Mouse (Mus musculus) granulocyte monocyte progenitor cell, adult 5-6 weeks (primary cell): ENCODE measurements around the gene Smarcc1. TPM values are rescaled to one million over a fixed set of nuclear protein-coding genes. Genes with fewer than 3 reads are reported as not detected.
"Not testable (repeated sequence)": the region's sequence is repeated elsewhere in the genome, so short reads cannot be mapped to it uniquely, and the experiment has no call there.

Source experiments
- ATAC-seq: replicated peaks from 2 replicates; pipeline ENCODE4 v1.8.0; 2016; ENCODE audit warnings: mild to moderate bottlenecking, moderate TSS enrichment, inconsistent platforms; ENCODE audit not compliant: poor library complexity, severe bottlenecking
- total RNA-seq, 2 experiments: library from RNA; stranded (forward) in 1 of 2; stranded (reverse) in 1 of 2; fragments of 200-712, 200-1000 nt in 1 of 2; fragments of >200 nt in 1 of 2; fragmentation: Nextera tagmentation in 1 of 2; gene quantifications; 2 replicates each; pipeline ENCODE4 v1.2.3; 2014 to 2017

Gene Smarcc1
- total RNA-seq (2014; fragmentation: Nextera tagmentation), result 103 and 108 TPM in 2 replicates
- total RNA-seq (2017), result 59.9 and 70.0 TPM in 2 replicates

DNA sequence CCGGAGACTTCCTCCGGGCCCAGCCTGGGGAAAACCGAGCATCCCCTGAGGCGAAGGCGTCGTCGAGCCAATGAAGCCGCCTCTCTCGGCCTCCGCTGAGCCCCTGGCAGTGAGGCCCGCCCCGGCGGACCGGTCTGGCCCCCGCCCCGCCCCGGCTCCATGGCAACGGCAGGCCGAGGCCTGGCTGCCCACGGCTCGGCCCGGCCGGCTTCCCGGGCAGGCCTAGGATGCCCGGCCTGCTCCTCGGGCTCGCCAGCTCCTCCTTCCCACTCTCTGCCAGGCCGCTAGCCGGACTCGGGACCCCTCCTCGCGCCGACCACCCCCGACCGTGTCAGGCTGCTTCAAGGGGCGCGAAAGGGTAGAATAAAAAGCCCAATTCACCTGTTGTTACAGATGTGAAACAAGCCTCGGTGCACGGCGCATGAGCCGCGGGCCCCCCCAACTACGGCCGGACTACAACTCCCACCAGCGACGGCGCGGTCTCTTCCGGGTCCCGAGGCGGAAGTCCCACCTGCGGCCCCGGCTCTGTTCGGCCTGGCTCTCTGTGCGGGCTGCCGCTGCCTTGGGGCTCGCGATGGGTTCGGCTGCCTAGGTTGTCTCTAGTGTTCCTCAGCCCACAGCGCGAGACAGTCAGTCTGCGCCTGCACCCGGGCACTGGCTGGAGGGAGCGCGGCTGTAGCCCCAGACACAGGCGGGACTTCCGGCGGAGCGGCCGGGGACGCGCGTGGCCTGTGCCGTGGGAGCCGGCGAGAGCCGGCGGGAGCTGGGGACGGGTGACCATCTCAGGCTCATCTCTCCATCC lies at the start of gene Smarcc1:
Gene Smarcc1, plus strand, starts transcription at position 732 of the 802 bp plus-strand sequence.
- ATAC-seq, result peak; percentile 92

DNA sequence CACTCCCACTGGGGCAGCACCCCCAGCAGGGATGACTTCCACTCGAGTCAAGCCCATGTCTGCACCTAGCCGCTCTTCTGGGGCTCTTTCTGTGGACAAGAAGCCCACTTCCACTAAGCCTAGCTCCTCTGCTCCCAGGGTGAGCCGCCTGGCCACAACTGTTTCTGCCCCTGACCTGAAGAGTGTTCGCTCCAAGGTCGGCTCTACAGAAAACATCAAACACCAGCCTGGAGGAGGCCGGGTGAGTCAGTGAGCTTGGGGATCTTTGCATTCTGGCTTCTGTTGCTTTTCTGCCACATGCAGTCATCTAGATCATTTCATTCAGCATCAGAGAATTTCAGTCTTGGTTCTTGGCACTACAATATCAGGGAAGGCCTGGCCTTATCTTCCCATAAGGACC lies 48.8 kb upstream of the Smarcc1 start:
- ATAC-seq, result no peak

DNA sequence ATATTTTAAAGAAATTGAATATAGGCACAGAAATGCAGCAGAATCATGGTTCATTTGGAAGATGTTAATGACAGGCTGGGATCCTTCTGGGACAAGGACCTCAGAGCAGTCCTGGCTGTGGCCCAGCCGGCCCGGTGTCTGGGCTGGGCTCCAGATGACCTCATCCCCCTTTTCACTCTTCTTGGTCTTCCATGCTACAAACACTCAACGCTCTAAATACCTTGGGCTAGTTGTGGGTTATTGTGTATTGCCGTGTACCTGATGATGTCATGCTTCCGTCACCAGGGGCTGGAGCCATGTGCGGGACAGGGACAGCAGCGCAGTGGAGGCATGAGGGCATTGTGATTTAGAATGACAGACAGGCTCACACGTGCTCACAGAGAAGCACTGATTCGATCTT lies 47.1 kb upstream of the Smarcc1 start:
- ATAC-seq, result no peak

DNA sequence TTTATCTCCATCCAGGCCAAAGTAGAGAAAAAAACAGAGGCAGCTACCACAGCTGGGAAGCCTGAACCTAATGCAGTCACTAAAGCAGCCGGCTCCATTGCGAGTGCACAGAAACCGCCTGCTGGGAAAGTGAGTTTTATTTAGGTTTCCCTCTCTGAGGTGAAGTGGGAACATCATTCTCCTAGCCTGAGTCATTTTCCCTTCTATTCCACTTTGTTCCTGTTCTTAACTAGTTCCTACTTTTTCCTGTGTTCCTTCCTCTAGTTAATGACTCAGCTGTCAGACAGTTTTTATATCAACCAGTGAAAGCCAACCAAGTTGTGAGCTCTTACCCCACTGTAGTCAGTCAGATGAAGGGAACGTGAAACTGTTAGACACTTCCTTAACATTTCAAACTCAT lies 46.5 kb upstream of the Smarcc1 start:
- peak; percentile 56 for ATAC-seq

DNA sequence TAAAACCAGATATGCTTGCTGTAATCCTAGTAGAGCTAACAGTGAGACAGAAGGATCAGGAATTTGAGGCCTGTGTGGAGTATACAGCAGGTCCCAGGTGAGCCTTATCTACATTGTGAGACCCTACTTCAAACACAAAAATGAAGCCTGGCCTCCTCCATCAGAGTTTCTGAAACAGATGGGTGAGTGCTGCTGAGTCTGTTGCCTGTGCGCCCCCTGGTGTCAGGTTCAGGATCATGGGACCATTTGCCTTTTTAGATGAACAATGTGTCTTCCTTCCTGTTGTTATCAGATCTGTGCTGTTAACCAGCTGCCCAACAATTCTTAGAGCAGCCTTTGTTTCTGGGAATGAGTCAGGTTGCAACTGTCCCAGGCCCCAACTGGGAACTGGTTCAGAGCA lies 45.7 kb upstream of the Smarcc1 start:
- peak; percentile 76 for ATAC-seq

GRCm38 (mm10) chr9:110076468-110076867 lies 41.0 kb upstream of the Smarcc1 start:
- not testable (repeated sequence) for ATAC-seq

DNA sequence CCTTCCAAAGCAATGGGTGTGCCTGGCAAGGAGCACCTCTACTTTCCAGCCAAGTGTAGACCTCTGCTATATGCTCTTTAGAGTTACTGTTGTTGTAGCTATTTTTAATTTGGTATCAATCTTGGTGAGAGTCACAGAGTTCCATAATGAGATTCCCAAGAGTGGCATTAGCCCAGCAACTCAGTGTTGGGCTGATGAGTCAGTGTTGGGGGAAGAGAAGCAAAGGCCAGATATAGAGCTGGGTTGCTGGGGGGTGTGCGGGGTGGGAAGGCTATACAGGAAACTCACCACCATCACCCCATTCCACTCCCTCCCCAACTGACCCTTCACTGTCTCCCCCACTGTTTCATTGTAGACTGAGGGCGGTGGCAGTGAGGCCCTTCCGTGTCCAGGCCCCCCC lies 36.4 kb upstream of the Smarcc1 start:
- no peak for ATAC-seq

- no peak for ATAC-seq
These were observed 33.1 kb upstream of the Smarcc1 start for GRCm38 (mm10) chr9:110084201-110084964.

- no peak for ATAC-seq
These were observed 31.8 kb upstream of the Smarcc1 start for GRCm38 (mm10) chr9:110085693-110086092.

GRCm38 (mm10) chr9:110093303-110093702 lies 24.2 kb upstream of the Smarcc1 start:
- no peak for ATAC-seq

DNA sequence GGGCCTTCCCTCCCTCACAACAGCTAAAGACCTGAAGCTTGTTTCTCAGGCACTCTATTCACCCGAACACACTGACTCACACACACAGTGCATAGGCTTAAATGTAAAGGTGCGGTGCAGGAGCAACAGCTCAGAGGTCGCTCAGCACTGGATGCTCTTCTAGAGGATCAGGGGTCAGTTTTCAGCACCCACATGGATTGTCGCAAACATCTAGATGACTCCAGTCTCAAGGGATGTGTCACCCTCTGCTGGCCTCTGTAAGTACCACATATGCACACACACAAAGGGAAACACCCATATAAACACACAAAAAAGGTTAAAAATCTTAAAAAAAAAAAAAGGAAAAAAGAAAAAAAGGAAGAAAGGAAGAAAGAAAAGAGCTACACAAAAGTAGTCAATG lies 22.7 kb upstream of the Smarcc1 start:
- no peak for ATAC-seq

GRCm38 (mm10) chr9:110097791-110098190 lies 19.7 kb upstream of the Smarcc1 start:
- no peak for ATAC-seq

DNA sequence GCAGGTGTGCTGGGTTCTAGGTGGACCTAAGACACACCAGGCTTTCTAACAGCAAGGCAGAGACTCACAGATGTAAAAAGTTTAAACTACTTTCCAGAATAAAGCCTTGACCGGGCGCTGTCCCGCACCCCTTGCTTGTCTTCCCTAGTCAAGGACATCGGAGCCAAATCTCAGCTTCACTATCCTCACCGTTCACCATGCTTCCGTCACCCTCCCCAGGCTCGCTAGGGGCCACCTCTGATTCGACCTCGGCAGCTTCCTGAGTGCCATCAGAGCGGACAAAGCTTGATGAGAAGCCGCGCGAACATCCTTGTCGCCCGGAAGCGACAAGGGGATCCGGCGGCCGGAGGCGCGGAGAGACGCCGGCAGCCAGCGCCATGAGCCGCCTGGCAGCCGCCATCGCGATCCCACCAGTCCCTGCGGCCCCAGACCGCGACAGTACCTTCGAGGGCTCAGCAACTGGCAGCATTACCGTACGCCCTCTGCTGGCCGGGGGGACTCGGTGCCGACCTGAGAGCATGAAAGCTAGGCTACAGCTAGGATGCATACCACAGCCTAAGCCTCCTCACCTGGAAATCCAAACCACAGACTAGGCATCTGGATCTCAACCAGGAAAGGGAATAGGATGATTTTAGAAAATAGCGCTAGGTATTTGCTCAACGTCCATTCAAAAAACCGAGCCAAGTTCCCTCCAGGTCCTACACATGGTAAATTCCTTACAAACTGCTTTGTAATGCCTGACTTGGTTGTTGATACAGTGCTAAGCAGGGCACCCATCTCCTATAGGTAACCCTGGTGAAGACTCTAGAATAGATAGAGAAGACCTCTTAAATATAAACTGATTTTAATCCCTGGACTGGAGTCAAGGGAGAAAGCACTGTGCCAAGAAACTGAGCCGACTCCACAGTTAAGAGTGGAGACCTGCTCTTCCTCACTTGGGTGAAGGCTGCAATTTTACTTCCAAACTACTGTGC lies 16.6 kb upstream of the Smarcc1 start:
- ATAC-seq, result peak; percentile 100

- ATAC-seq, result no peak
These were observed 1.0 kb upstream of the Smarcc1 start for GRCm38 (mm10) chr9:110116353-110116976.

GRCm38 (mm10) chr9:110117779-110118139 lies 251 bp downstream of the Smarcc1 start, which contains the start of gene Dhx30:
Gene Dhx30 (minus strand): TSS chr9:110117830.
- ATAC-seq, result peak; percentile 6

GRCm38 (mm10) chr9:110118249-110118648 lies 741 bp downstream of the Smarcc1 start:
- ATAC-seq, result no peak

DNA sequence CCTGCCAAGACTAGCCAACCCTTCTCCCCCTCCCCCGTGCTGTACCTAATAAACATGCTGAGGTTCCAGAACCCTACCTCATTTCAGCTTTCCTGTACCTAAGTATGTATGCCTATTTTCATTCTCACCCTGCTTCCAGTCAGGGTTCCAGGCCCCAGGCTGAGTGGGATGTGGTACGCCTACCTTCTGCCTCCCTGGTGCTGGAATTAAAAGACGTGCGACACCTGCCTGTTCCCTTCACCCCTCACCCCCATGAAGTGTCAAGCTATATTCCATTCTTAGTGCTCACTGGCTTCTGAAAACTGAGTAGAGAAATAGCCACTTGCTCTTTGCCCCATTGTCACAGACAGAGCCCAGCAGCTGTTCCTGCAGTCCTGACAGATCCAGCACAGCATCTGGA lies 3.9 kb downstream of the Smarcc1 start:
- ATAC-seq, result no peak

GRCm38 (mm10) chr9:110123322-110123721 lies 5.8 kb downstream of the Smarcc1 start:
- ATAC-seq, result peak; percentile 67

GRCm38 (mm10) chr9:110124008-110124540 lies 6.6 kb downstream of the Smarcc1 start:
- not testable (repeated sequence) for ATAC-seq
